Mouse (Mus musculus): ENCODE measurements around the gene Il18rap.
A peak's percentile ranks its signal among the peaks of the same experiment; 100 is the strongest.

The Il18rap gene

DNA sequence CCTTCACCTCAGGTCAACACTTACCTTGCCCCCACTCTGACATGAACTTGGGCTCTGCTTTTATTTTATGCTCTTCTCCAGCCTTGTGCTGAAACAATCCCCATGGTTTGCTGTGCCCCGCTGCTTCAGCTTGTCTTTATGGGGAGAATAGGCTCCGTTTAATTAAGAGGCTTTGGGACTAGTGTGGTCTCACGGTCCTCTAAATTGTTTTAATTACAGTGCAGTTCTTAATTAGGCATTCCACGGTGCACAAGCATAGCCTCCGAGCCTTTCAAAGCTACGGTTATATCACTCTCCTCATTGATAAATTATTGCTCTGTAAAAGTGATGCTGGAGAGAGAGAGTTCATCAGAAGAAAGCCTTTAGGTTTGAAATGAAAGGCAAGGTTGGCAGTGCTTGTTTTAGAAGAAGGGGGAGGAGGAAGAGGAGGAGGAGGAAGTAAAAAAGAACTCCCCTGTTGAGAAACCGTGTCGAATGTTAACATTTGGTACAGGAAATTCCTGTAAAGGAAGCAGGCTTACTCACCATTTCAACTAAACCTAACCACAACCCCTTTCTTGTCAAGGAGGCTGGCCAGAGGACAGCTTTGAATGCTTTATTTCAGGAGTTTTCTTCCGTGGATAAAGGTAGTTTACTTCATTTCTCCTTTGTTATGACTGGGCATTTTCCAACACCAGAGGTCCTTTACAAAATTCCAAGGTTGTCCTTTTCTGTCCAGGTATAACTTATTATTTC lies at the start of gene Il18rap:
Il18rap (plus strand) TSS at position 512 of the 735 bp plus-strand sequence.
- no peak for DNase-seq

- peak; percentile 13 to 15 for DNase-seq
Observed at GRCm38 (mm10) chr1:40465477-40466430, 49.4 kb upstream of the Il18rap start, which contains the start of gene Il18r1. Gene Il18r1, plus strand, starts transcription at chr1:40465552.

DNA sequence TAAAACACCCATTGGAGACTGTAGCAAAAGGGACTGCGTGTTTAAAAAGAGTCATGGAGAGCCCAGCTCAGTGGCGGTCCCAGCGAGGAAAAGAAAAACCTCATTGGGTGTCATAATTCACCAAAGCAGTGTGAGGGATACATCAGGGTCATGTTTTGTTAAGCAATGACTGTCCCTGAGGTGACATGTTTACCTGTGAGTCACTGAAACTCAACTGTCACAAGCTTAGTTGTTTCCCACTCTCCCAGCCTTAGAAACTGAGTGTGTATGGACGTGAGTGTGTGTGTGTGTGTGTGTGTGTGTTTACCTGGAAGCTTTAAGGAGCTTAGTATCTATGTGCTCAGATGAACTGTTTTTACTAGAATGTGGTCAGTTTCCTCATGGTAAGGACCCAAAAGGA lies 47.9 kb upstream of the Il18rap start:
- no peak for DNase-seq

- no peak for DNase-seq
Observed at GRCm38 (mm10) chr1:40468805-40469204, 46.4 kb upstream of the Il18rap start.

- no peak for DNase-seq
Observed at GRCm38 (mm10) chr1:40469900-40470299, 45.3 kb upstream of the Il18rap start.

DNA sequence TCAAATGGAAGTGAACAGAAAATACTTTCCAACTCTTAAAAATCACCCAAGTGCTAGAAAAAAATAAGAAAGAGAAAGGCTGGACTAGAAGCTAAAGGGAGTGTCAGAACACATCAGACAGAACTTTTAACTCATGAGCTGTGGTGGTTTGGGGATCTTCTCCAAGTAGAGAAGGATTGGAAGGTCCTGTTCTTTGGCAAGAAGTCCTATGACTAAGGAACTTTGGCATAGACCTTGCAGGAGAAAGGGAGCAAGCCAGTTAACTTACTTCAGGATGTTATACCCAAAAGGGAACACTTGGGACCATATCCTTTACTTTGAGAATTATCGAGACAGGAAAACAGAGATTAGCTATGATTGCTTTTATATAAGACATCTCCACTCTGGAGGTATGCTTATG lies 42.8 kb upstream of the Il18rap start:
- no peak for DNase-seq

DNA sequence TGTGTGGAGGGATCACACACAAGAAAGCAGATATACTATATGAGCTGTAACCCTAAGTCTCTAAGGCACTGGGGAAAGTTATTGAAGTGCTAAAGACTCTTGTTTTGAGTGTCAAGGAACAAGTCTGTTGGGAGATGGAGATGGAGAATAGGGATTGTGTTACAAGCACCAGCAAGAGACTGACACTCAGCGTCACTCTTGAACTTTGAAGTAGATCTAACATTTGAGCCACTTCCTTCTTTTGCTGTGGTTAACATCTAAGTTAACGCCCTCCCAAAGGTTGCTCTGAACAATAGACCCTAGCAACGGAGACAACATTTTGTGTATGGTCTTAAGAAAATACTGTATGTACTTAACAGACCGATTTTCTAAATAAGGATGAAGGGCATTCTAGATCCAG lies 41.5 kb upstream of the Il18rap start:
- no peak for DNase-seq

GRCm38 (mm10) chr1:40474336-40474735 lies 40.8 kb upstream of the Il18rap start:
- DNase-seq = no peak

- DNase-seq = no peak
Observed at GRCm38 (mm10) chr1:40475697-40476096, 39.5 kb upstream of the Il18rap start.

DNA sequence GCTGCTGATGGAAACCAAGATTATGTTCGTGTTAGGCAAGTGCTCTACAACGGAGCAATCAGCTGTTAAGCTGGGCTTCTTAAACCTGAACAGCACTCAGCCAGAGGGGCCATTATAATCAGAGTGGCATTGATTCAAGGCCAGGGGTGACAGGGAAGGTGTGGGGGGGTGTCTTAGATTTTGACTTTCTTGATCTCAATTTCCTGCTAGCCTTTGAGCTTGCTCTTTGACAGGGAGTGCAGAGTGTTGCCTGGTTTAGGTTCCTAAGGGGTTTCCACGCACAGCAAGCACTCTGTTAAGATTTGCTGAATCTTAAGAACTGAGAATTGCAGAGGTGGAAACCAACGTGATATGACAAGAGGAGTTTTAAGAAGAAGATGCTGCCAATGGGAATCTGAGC lies 38.4 kb upstream of the Il18rap start:
- DNase-seq = no peak

DNA sequence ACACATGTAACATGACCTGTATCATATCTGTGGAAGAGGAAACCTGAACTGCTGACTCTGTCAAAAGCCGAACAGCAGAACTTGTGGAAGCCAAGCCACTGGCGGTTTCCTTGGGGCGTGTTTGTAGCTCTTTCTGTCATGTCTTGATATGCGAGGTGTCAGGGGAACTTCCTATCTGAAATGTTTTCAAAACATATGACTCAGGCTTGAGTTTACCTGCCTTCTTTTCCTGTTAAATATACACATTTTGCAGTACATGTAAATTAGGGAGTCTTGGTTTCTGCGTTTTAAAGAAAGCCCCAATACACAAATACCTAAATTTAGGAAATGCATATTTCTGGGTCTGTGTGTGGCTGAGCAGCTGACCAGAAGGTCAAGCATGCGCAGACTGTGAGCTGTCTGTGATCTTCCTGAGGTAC lies 35.6 kb upstream of the Il18rap start:
- DNase-seq = no peak

DNA sequence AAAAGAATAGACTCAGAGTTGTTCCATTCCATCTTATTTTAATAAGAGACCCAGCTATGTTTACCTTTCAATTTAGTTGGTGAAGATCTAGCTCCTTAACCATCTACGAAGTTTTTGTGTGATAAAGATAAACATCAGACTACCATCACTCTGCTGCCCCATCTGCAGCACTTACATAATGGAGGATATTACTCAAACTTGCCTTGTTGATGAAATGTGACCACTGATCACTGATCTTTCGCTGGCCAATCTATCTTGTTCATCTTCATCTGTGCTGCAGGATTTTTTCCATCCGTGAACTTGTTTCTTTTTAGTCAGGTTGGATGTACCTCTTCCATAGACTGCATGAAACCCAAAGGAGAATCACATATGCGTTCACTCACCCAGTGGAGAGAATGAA lies 20.6 kb upstream of the Il18rap start:
- no peak for DNase-seq

GRCm38 (mm10) chr1:40499708-40500107 lies 15.5 kb upstream of the Il18rap start:
- DNase-seq = no peak

DNA sequence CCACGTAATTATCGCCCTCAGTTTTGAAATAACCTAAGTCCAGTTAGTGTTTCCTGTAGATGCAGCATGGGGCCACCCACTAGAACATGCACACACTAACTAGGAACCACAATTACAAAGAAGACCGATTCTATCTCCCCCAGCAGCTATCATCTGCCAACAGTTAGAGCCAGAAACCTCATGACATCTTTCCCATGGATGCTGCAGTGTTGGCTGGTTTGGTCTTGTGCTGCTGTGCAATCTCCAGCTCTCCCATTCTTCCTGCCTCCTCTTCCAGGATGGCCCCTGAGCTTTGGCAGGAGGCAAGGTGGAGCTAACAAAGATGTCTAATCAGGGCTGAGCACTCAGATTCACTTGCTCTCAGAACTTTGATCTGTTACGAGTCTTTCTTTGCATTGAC lies 14.0 kb upstream of the Il18rap start:
- no peak for DNase-seq

GRCm38 (mm10) chr1:40501546-40502398 lies 13.4 kb upstream of the Il18rap start:
- DNase-seq = no peak

GRCm38 (mm10) chr1:40504548-40504947 lies 10.6 kb upstream of the Il18rap start:
- no peak for DNase-seq

DNA sequence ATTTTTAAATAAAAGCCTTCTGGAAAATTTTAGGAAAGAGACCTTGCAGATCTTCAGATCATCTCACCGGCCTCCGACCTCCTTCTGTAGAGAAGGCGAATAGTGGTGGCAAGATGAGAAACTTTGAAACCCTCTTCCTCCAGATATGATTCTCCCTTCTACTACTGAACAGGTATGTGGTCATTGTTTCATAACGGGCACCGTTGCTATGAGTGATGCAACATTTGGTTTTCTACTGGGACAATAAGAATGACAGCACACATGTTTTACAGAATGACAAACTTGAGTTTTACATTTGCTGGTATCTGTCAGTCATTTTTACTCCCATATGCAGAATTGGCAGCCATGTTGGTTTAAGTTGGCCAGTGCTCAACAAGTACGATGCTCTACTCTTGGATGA lies 1.2 kb downstream of the Il18rap start:
- no peak for DNase-seq

DNA sequence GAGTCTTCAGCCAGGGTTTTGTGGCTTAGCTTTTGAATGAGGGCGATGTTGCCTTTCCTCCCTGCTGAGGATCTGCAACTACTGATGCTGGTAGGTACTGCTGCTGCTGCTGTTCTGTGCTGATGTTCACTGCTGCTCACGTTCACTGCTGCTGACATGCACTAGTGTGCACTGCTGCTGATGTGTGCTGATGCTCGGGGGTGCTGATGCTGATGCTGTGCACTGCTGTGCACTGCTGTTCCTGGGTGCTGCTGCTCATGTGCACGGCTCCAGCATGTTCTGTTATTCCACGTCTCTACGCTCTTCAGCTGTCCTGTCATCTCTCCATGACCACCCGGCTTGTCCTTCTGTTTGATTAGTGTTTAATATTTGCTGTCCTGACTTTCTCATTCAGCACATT lies 7.8 kb downstream of the Il18rap start:
- no peak for DNase-seq

- no peak for DNase-seq
Observed at GRCm38 (mm10) chr1:40523971-40524722, 9.0 kb downstream of the Il18rap start.

DNA sequence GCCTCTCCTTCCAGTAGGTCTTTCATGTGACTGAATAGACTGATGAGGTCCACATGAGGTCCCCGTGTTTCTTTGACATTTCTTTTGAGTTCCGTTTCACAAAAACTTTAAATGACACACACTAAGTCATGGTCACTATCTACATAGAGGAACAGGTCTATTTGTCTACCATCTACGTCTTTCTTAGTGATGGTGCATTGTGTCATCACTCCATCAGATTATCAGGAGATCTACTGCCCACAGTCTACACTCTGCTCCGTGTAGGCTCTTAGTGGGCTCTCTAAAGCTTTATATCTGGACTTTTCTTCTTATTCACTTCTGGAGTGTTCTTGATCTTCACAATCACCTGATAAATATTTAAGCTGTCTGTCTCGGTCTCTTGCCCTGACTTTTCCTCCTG lies 14.1 kb downstream of the Il18rap start:
- DNase-seq = no peak

DNA sequence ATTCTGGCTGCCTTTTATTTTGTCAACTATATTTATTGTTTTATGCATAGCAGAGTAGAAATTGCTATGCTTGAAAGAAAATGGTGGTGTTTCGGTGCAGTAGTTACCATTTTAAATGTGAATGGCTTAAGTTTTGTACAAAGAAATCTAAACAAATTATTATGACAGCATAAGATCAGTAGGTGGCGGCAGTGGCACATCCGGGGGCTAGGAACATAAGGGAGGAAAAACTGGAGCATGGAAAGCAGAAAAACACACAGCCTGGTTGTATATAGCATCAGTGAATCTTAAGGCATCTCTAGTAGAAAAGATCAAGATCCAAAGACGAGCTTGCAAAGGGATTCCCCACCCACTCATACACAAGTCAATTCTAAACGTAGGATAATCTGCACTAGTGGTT lies 22.4 kb downstream of the Il18rap start:
- no peak for DNase-seq

GRCm38 (mm10) chr1:40544650-40545049 lies 29.5 kb downstream of the Il18rap start:
- DNase-seq = peak; percentile 20 to 41
